Mouse (Mus musculus): Measurements from ENCODE around the gene Gm14444. TPM values are rescaled to one million over a fixed set of nuclear protein-coding genes. Genes with fewer than 3 reads are reported as not detected.
"Not testable (repeated sequence)": the region's sequence is repeated elsewhere in the genome, so short reads cannot be mapped to it uniquely, and the experiment has no call there.

Gene Gm14444
- 1 to 10 TPM; 1.0 to 1.6 TPM for total RNA-seq (2021)
- long read RNA-seq: 0 reads

- not testable (repeated sequence) for DNase-seq (ENCODE audit: low spot score in 2 of 2)
Measured at GRCm38 (mm10) chr2:175010022-175010421, at the start of gene Gm14444. TSS of gene Gm14444 (plus strand) at chr2:175010241.

- not testable (repeated sequence) for DNase-seq (ENCODE audit: low spot score in 2 of 2)
Measured at GRCm38 (mm10) chr2:174965466-174965865, 44.6 kb upstream of the Gm14444 start.

GRCm38 (mm10) chr2:175044268-175044667 is 34.2 kb downstream of the Gm14444 start:
- not testable (repeated sequence) for DNase-seq (ENCODE audit: low spot score in 2 of 2)

GRCm38 (mm10) chr2:175067681-175068261 is 57.7 kb downstream of the Gm14444 start, which contains the start of gene Gm14393:
TSS of gene Gm14393 (minus strand) at chr2:175067781.
- not testable (repeated sequence) for DNase-seq (ENCODE audit: low spot score in 2 of 2)

Other genes with a start within 250 kb of the Gm14444 start
- gene Edn3, start 249.6 kb upstream of the Gm14444 start, total RNA-seq (2021): 1 to 10 TPM; 4.1 to 4.2 TPM
- gene Gm14393, start 57.5 kb downstream of the Gm14444 start, total RNA-seq (2021): 1 to 10 TPM in 1 of 2 experiments, not detected in 1; 1.5 TPM
- gene Gm14399, start 131.8 kb downstream of the Gm14444 start, total RNA-seq (2021): 10 to 100 TPM; 13.6 to 15.0 TPM
- 1 to 10 TPM; 3.3 to 3.5 TPM for gene Gm14443, start 165.6 kb downstream of the Gm14444 start, total RNA-seq (2021)
- gene Gm14391, start 196.7 kb downstream of the Gm14444 start, total RNA-seq (2021): 100 to 1,000 TPM in 1 of 2 experiments, 10 to 100 TPM in 1; 84.9 to 107 TPM